Mouse (Mus musculus) heart, postnatal 0 days (tissue): ENCODE measurements around the gene Fbxo44.

ENCODE experiments used
- CTCF ChIP-seq: IDR thresholded peaks from 2 replicates; pipeline ENCODE4 v1.5.1; 2016; ENCODE audit warnings: antibody characterized with exemption, control low read depth, low read depth
- EP300 ChIP-seq: IDR thresholded peaks from 2 replicates; pipeline ENCODE4 v1.6.1; 2016; ENCODE audit warnings: antibody characterized with exemption, low read depth

GRCm38 (mm10) chr4:148181483-148181882 lies 21.2 kb upstream of the Fbxo44 start:
- TF ChIP-seq CTCF (no peak), EP300 (no peak)
